Mouse (Mus musculus): ENCODE results near the gene Rps11. TPM values are rescaled to one million over a fixed set of nuclear protein-coding genes. Genes with fewer than 3 reads are reported as not detected.
A peak's percentile ranks its signal among the peaks of the same experiment; 100 is the strongest.

Gene Rps11
- polyA plus RNA-seq, 1 experiment from 2014 or later = 1,374 TPM

- peaks cover 4% of the 10 kb centered on the region; the same call in 1 of the 2 replicates for H3K9me3 ChIP-seq (replicated peaks; ENCODE audit: control insufficient read depth, low read length)
- 2% methylated on average over 40 of the region's 41 CpGs for WGBS
- peak within 1 kb of the TSS; percentile 76 for H3K4me2 ChIP-seq (ENCODE audit: low read depth, low read length)
- ATAC-seq (ENCODE audit: insufficient read depth, low FRiP score) = no peak; the same call in 1 of the 2 replicates
- H3K4me3 ChIP-seq (replicated peaks; ENCODE audit: low read length) = peak within 1 kb of the TSS; percentile 50
- H3K27me3 ChIP-seq (ENCODE audit: control insufficient read depth, insufficient read depth, low read length) = peaks cover 59% of the 10 kb centered on the region
- H3K4me1 ChIP-seq (ENCODE audit: control insufficient read depth, insufficient read depth, low read length) = peaks cover 3% of the 10 kb centered on the region; the same call in 1 of the 2 replicates
- H3K27ac ChIP-seq (ENCODE audit: low read length) = no peak within 1 kb of the TSS
- H3K36me3 ChIP-seq (ENCODE audit: control insufficient read depth, insufficient read depth, low read length) = no peaks in the 10 kb centered on the region
- H3K9ac ChIP-seq (ENCODE audit: low read length) = peak within 1 kb of the TSS; percentile 72
These were observed 39.7 kb upstream of the Rps11 start, which contains the start of gene Slc17a7 for GRCm38 (mm10) chr7:45163735-45164490. Slc17a7 (plus strand) TSS chr7:45163949.

GRCm38 (mm10) chr7:45162996-45163615, 38.9 kb upstream of the Rps11 start:
- Histone ChIP-seq H3K4me3 (replicated peaks; ENCODE audit: low read length) (no peak overlapping the region; the same call in 1 of the 2 replicates), H3K36me3 (ENCODE audit: control insufficient read depth, insufficient read depth, low read length) (no peaks in the 10 kb centered on the region), H3K4me2 (ENCODE audit: low read depth, low read length) (no peak overlapping the region), H3K9me3 (replicated peaks; ENCODE audit: control insufficient read depth, low read length) (no peaks in the 10 kb centered on the region), H3K9ac (ENCODE audit: low read length) (no peak overlapping the region), H3K27me3 (ENCODE audit: control insufficient read depth, insufficient read depth, low read length) (peaks cover 51% of the 10 kb centered on the region), H3K27ac (ENCODE audit: low read length) (no peak overlapping the region), H3K4me1 (ENCODE audit: control insufficient read depth, insufficient read depth, low read length) (peaks cover 3% of the 10 kb centered on the region; the same call in 1 of the 2 replicates)
- ATAC-seq (ENCODE audit: insufficient read depth, low FRiP score) = no peak
- 76% methylated on average over 9 of the region's 9 CpGs for WGBS

- Histone ChIP-seq H3K9me3 (replicated peaks; ENCODE audit: control insufficient read depth, low read length) (no peaks in the 10 kb centered on the region), H3K9ac (ENCODE audit: low read length) (peak overlapping the region; percentile 57), H3K4me1 (ENCODE audit: control insufficient read depth, insufficient read depth, low read length) (peaks cover 3% of the 10 kb centered on the region; the same call in 1 of the 2 replicates), H3K4me2 (ENCODE audit: low read depth, low read length) (peak overlapping the region; percentile 68), H3K27ac (ENCODE audit: low read length) (no peak overlapping the region), H3K27me3 (ENCODE audit: control insufficient read depth, insufficient read depth, low read length) (peaks cover 46% of the 10 kb centered on the region), H3K4me3 (replicated peaks; ENCODE audit: low read length) (peak overlapping the region; percentile 46), H3K36me3 (ENCODE audit: control insufficient read depth, insufficient read depth, low read length) (no peaks in the 10 kb centered on the region)
- 24% methylated on average over 6 of the region's 6 CpGs for WGBS
- no peak for ATAC-seq (ENCODE audit: insufficient read depth, low FRiP score)
These were observed 38.3 kb upstream of the Rps11 start for GRCm38 (mm10) chr7:45162551-45162950.

GRCm38 (mm10) chr7:45161612-45162473, 37.6 kb upstream of the Rps11 start:
- H3K27ac ChIP-seq (ENCODE audit: low read length) = peak overlapping the region; percentile 23; the same call in 1 of the 2 replicates
- no peaks in the 10 kb centered on the region for H3K36me3 ChIP-seq (ENCODE audit: control insufficient read depth, insufficient read depth, low read length)
- peaks cover 3% of the 10 kb centered on the region; the same call in 1 of the 2 replicates for H3K4me1 ChIP-seq (ENCODE audit: control insufficient read depth, insufficient read depth, low read length)
- peak; percentile 88 for ATAC-seq (ENCODE audit: insufficient read depth, low FRiP score)
- H3K4me2 ChIP-seq (ENCODE audit: low read depth, low read length) = peak overlapping the region; percentile 68
- peak overlapping the region; percentile 57 for H3K9ac ChIP-seq (ENCODE audit: low read length)
- peaks cover 40% of the 10 kb centered on the region for H3K27me3 ChIP-seq (ENCODE audit: control insufficient read depth, insufficient read depth, low read length)
- H3K9me3 ChIP-seq (replicated peaks; ENCODE audit: control insufficient read depth, low read length) = no peaks in the 10 kb centered on the region
- 4% methylated on average over 35 of the region's 35 CpGs for WGBS
- H3K4me3 ChIP-seq (replicated peaks; ENCODE audit: low read length) = peak overlapping the region; percentile 46

- Histone ChIP-seq H3K4me1 (ENCODE audit: control insufficient read depth, insufficient read depth, low read length) (peaks cover 3% of the 10 kb centered on the region; the same call in 1 of the 2 replicates), H3K27me3 (ENCODE audit: control insufficient read depth, insufficient read depth, low read length) (peaks cover 32% of the 10 kb centered on the region), H3K9ac (ENCODE audit: low read length) (no peak overlapping the region), H3K36me3 (ENCODE audit: control insufficient read depth, insufficient read depth, low read length) (no peaks in the 10 kb centered on the region), H3K27ac (ENCODE audit: low read length) (no peak overlapping the region), H3K4me3 (replicated peaks; ENCODE audit: low read length) (no peak overlapping the region), H3K9me3 (replicated peaks; ENCODE audit: control insufficient read depth, low read length) (no peaks in the 10 kb centered on the region), H3K4me2 (ENCODE audit: low read depth, low read length) (no peak overlapping the region)
- WGBS = 91% methylated on average over 3 of the region's 3 CpGs
- ATAC-seq (ENCODE audit: insufficient read depth, low FRiP score) = no peak
These were observed 36.6 kb upstream of the Rps11 start for GRCm38 (mm10) chr7:45160866-45161265.

GRCm38 (mm10) chr7:45160316-45160800, 36.1 kb upstream of the Rps11 start:
- no peak overlapping the region for H3K4me2 ChIP-seq (ENCODE audit: low read depth, low read length)
- H3K4me3 ChIP-seq (replicated peaks; ENCODE audit: low read length) = no peak overlapping the region
- 95% methylated on average over 6 of the region's 6 CpGs for WGBS
- peaks cover 3% of the 10 kb centered on the region for H3K4me1 ChIP-seq (ENCODE audit: control insufficient read depth, insufficient read depth, low read length)
- ATAC-seq (ENCODE audit: insufficient read depth, low FRiP score) = no peak
- H3K27ac ChIP-seq (ENCODE audit: low read length) = no peak overlapping the region
- no peaks in the 10 kb centered on the region for H3K9me3 ChIP-seq (replicated peaks; ENCODE audit: control insufficient read depth, low read length)
- peaks cover 27% of the 10 kb centered on the region for H3K27me3 ChIP-seq (ENCODE audit: control insufficient read depth, insufficient read depth, low read length)
- no peak overlapping the region for H3K9ac ChIP-seq (ENCODE audit: low read length)
- H3K36me3 ChIP-seq (ENCODE audit: control insufficient read depth, insufficient read depth, low read length) = no peaks in the 10 kb centered on the region

- Histone ChIP-seq H3K4me2 (ENCODE audit: low read depth, low read length) (no peak overlapping the region), H3K27ac (ENCODE audit: low read length) (no peak overlapping the region), H3K36me3 (ENCODE audit: control insufficient read depth, insufficient read depth, low read length) (no peaks in the 10 kb centered on the region), H3K9ac (ENCODE audit: low read length) (no peak overlapping the region), H3K9me3 (replicated peaks; ENCODE audit: control insufficient read depth, low read length) (no peaks in the 10 kb centered on the region), H3K4me1 (ENCODE audit: control insufficient read depth, insufficient read depth, low read length) (peaks cover 9% of the 10 kb centered on the region), H3K4me3 (replicated peaks; ENCODE audit: low read length) (no peak overlapping the region), H3K27me3 (ENCODE audit: control insufficient read depth, insufficient read depth, low read length) (peaks cover 14% of the 10 kb centered on the region)
- no peak for ATAC-seq (ENCODE audit: insufficient read depth, low FRiP score)
- WGBS = 92% methylated on average over 6 of the region's 6 CpGs
These were observed 34.8 kb upstream of the Rps11 start for GRCm38 (mm10) chr7:45158991-45159390.

GRCm38 (mm10) chr7:45157459-45157858, 33.2 kb upstream of the Rps11 start:
- ATAC-seq (ENCODE audit: insufficient read depth, low FRiP score) = no peak
- Histone ChIP-seq H3K27ac (ENCODE audit: low read length) (no peak overlapping the region), H3K9me3 (replicated peaks; ENCODE audit: control insufficient read depth, low read length) (no peaks in the 10 kb centered on the region), H3K4me1 (ENCODE audit: control insufficient read depth, insufficient read depth, low read length) (peaks cover 15% of the 10 kb centered on the region), H3K27me3 (ENCODE audit: control insufficient read depth, insufficient read depth, low read length) (peaks cover under 1% of the 10 kb centered on the region; the same call in 1 of the 2 replicates), H3K4me2 (ENCODE audit: low read depth, low read length) (no peak overlapping the region), H3K4me3 (replicated peaks; ENCODE audit: low read length) (no peak overlapping the region), H3K9ac (ENCODE audit: low read length) (no peak overlapping the region), H3K36me3 (ENCODE audit: control insufficient read depth, insufficient read depth, low read length) (no peaks in the 10 kb centered on the region)
- 81% methylated on average over 14 of the region's 14 CpGs for WGBS
